Mouse (Mus musculus): ENCODE results near the gene Shprh.
"Not testable (repeated sequence)": the region's sequence is repeated elsewhere in the genome, so short reads cannot be mapped to it uniquely, and the experiment has no call there.

Gene Shprh

DNA sequence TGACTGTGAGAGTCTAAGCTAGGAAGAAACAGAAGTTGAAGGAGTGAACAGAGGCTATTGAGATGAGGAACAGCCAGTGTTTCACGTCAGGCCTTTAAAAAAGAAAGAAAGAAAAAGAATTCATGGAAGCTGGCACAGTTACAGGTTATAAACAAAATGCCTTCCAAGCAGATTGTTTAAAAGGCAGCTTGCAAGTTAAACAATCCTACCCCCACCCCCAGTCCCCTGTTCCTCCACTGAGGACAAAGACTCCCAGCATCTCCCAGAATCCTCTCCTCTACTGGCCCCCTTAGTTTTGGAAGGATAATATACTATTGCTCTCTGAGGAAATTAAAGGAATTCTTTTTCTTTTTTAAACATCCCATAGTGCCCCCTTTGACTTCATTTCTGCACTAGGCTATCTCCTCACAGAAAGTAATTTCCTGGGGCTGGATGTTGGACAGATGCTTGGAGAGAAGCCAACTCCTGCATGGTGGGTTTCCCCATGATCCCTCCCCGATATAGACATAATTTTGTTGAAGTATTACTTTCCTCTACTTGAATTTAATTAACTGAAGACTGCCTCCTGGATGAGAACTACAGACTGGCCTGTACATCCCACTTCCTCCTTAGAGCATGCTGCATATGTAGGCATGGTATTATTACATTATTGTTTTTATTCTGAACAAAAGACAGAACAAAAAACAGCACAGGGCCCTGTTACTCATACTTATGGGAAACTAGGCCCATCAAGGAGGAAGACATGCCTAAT, 101.2 kb downstream of the Shprh start:
- DNase-seq = no peak

DNA sequence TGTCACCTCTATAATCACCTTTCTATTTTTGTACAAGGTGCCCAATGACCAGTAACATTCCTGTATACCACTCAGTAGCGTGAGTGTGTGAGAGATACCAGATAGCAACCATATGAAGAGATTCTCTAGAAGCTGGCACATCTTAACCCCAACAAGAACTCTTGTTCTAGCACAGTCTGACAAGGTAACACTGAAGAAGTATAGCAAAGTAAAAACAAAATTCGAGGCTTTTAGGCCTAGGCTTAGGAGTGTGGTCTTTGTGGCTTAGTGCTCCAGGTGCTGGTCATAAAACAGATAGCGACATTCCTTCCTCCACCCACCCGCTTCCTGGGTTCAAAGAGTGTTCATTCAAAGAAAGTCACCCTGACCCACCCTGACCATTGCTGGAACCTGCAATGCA, 104.4 kb downstream of the Shprh start:
- DNase-seq = not testable (repeated sequence)

DNA sequence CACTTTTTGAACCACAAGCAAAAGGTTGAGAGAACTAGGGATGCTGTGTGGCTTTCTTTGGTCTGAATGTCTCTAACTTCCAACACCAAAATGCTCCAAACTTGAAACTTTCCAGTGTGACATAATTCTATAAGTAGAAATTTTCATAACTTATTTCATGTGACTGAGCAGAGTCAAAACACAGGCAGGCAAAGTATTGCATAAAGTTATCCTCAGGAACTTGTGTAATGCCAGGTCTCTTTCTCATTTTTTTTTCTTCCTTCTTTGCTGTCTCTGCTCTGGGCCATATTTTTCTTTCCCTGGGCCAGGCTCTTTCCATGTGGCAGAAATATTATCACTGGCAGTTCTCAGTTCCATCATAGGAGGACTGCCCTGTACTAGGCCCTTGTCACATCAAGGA, 110.9 kb downstream of the Shprh start:
- no peak for DNase-seq

DNA sequence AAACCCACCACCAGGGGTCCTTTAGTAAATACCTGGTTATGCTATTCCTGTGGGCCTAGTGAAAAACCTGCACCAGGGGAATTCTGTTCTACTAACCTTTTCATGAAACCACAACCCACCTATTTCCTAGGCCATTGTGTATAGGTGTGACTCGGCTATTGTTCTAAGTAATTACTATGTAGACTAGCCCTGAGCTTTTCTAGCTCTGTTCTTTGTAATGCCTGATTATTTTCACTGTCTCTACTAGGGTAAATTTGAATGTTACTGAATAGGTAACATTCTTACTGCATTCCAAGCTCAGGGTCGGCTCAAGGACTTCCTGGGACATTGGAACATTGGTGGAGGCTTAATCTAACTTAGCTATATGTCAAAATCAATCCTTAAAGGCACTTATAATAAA, 113.1 kb downstream of the Shprh start:
- not testable (repeated sequence) for DNase-seq

DNA sequence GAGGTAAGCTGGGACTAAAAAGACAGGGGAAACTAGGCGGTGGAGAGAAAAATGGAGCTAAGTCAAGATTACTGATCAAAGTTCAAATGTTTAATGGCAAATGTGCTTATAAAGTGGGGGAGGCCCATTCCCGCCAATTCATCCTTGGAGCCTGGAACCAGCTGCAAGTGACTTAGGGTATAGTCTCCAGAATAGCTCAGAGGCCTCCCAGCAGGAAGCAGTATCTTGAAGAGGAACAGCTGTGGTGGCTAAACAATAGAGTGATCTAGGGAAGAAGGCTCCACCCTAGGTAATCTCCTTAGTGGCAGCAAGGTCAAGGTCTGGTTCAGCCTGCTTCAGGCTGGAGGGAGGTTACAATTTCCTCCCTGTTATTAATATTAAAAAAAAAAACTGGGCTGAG, 114.6 kb downstream of the Shprh start:
- not testable (repeated sequence) for DNase-seq
